Mouse (Mus musculus) embryonic facial prominence, embryonic 11.5 days (tissue): ENCODE results near the gene Irak1bp1. TPM values are rescaled to one million over a fixed set of nuclear protein-coding genes. Genes with fewer than 3 reads are reported as not detected.

Experiments
- polyA plus RNA-seq: library from polyadenylated mRNA; unstranded; fragments of >200 nt; fragmentation: Nextera tagmentation; extraction: Ambion mirVana; gene quantifications from 2 replicates; pipeline ENCODE4 v1.2.1, GENCODE M21; 2014

Irak1bp1 gene
- polyA plus RNA-seq, 1 experiment from 2014 or later = 38.3 TPM

Other genes starting within 250 kb of the Irak1bp1 start
- gene Phip, start 146.0 kb downstream of the Irak1bp1 start, polyA plus RNA-seq = 127 and 135 TPM in 2 replicates